Mouse (Mus musculus) CH12.LX (cell line): ENCODE results near the gene Lrrc20. TPM values are rescaled to one million over a fixed set of nuclear protein-coding genes. Genes with fewer than 3 reads are reported as not detected.
"Not testable (repeated sequence)": the region's sequence is repeated elsewhere in the genome, so short reads cannot be mapped to it uniquely, and the experiment has no call there.

Experiments
- DNase-seq: peaks from one replicate; pipeline ENCODE4 v3.0.0-alpha.2; 2013; ENCODE audit errors: extremely low read depth
- H3K27ac ChIP-seq: 2 replicates; pipeline ENCODE4 v1.5.1; 2012; ENCODE audit warnings: low read depth, mild to moderate bottlenecking, control low read depth, moderate library complexity; ENCODE audit not compliant: insufficient read depth
- H3K27me3 ChIP-seq: replicated peaks from 2 replicates; pipeline ENCODE3; 2012; ENCODE audit warnings: inconsistent platforms
- H3K36me3 ChIP-seq, 2 experiments: replicated peaks in 1 of 2; 2 replicates each; pipeline versions ENCODE3 to v1.6.1; 2012; ENCODE audit warnings: inconsistent platforms in 1 of 2, low read length in 1 of 2, mild to moderate bottlenecking in 1 of 2, mixed read lengths in 1 of 2, moderate library complexity in 1 of 2; ENCODE audit not compliant: control insufficient read depth in 1 of 2, insufficient read depth in 1 of 2
- H3K4me1 ChIP-seq, 2 experiments: 2 replicates each; pipeline ENCODE4 v1.6.1; 2012; ENCODE audit warnings: inconsistent platforms in 1 of 2, moderate library complexity in 1 of 2; ENCODE audit not compliant: insufficient read depth in 2 of 2, control insufficient read depth in 1 of 2
- H3K4me2 ChIP-seq: 2 replicates; pipeline ENCODE4 v1.6.1; 2012; ENCODE audit warnings: low read depth, mild to moderate bottlenecking, control low read depth; ENCODE audit not compliant: poor library complexity, insufficient read depth, severe bottlenecking
- H3K4me3 ChIP-seq, 3 experiments: fragments of 150-350 bp in 1 of 3; sonication (generic) in 1 of 3; replicated peaks in 1 of 3; 2 replicates each; pipeline versions ENCODE3 to v1.5.1; 2011 to 2012; ENCODE audit warnings: low read depth in 2 of 3, low read length in 2 of 3, mild to moderate bottlenecking in 2 of 3, moderate library complexity in 2 of 3, control low read depth in 1 of 3, improper control_type of control experiment in 1 of 3, inconsistent platforms in 1 of 3, mixed read lengths in 1 of 3; ENCODE audit not compliant: poor library complexity in 1 of 3
- H3K79me2 ChIP-seq: replicated peaks from 2 replicates; pipeline ENCODE4 v1.6.1; 2012; ENCODE audit warnings: mild to moderate bottlenecking, moderate library complexity; ENCODE audit not compliant: control insufficient read depth, poor library complexity, insufficient read depth, severe bottlenecking; ENCODE audit errors: extremely low read depth
- H3K9ac ChIP-seq: 2 replicates; pipeline ENCODE4 v1.6.1; 2012; ENCODE audit warnings: low read depth, mild to moderate bottlenecking, control low read depth, moderate library complexity; ENCODE audit not compliant: insufficient read depth
- H3K9me3 ChIP-seq: replicated peaks from 2 replicates; pipeline ENCODE3; 2012; ENCODE audit warnings: low read length, inconsistent platforms, mixed read lengths
- BHLHE40 ChIP-seq: IDR thresholded peaks from 2 replicates; pipeline ENCODE4 v1.6.1; 2011; ENCODE audit warnings: mild to moderate bottlenecking, low read depth, low read length, improper control_type of control experiment
- CTCF ChIP-seq, 2 experiments: IDR thresholded peaks in 1 of 2; conservative IDR thresholded peaks in 1 of 2; 2 replicates each; pipeline ENCODE4 v1.5.1; 2011 to 2012; ENCODE audit warnings: low read depth in 2 of 2, low read length in 2 of 2, improper control_type of control experiment in 1 of 2, inconsistent platforms in 1 of 2, mild to moderate bottlenecking in 1 of 2, moderate library complexity in 1 of 2
- E2F4 ChIP-seq: IDR thresholded peaks from 2 replicates; pipeline ENCODE4 v1.6.1; 2011; ENCODE audit warnings: low read depth, low read length, improper control_type of control experiment; ENCODE audit not compliant: insufficient replicate concordance
- IRF4 ChIP-seq: IDR thresholded peaks from 2 replicates; pipeline ENCODE4 v1.6.1; 2014; ENCODE audit warnings: low read depth, mild to moderate bottlenecking, inconsistent platforms, low read length, improper control_type of control experiment
- JUND ChIP-seq: conservative IDR thresholded peaks from 2 replicates; pipeline ENCODE4 v1.6.1; 2011; ENCODE audit warnings: low read depth, low read length, improper control_type of control experiment
- MAX ChIP-seq: IDR thresholded peaks from 2 replicates; pipeline ENCODE4 v1.6.1; 2011; ENCODE audit warnings: low read length, improper control_type of control experiment
- MXI1 ChIP-seq: IDR thresholded peaks from 2 replicates; pipeline ENCODE4 v1.6.1; 2011; ENCODE audit warnings: mild to moderate bottlenecking, low read depth, low read length, improper control_type of control experiment
- NELFE ChIP-seq: IDR thresholded peaks from 2 replicates; pipeline ENCODE4 v1.6.1; 2011; ENCODE audit warnings: low read depth, low read length, improper control_type of control experiment
- NRF1 ChIP-seq: IDR thresholded peaks from 2 replicates; pipeline ENCODE4 v1.6.1; 2014; ENCODE audit warnings: low read depth, mild to moderate bottlenecking, inconsistent platforms, low read length, improper control_type of control experiment, moderate library complexity
- PAX5 ChIP-seq: IDR thresholded peaks from 2 replicates; pipeline ENCODE4 v1.6.1; 2012; ENCODE audit warnings: low read length, inconsistent platforms, mixed read lengths
- RAD21 ChIP-seq: IDR thresholded peaks from 2 replicates; pipeline ENCODE4 v1.6.1; 2011; ENCODE audit warnings: low read depth, mild to moderate bottlenecking, low read length, improper control_type of control experiment, moderate library complexity
- SIN3A ChIP-seq: IDR thresholded peaks from 2 replicates; pipeline ENCODE4 v1.6.1; 2012; ENCODE audit warnings: low read length, improper control_type of control experiment, inconsistent platforms
- TCF12 ChIP-seq: IDR thresholded peaks from 2 replicates; pipeline ENCODE4 v1.6.1; 2014; ENCODE audit warnings: low read depth, mild to moderate bottlenecking, inconsistent platforms, low read length, improper control_type of control experiment
- UBTF ChIP-seq: IDR thresholded peaks from 2 replicates; pipeline ENCODE4 v1.6.1; 2012; ENCODE audit warnings: low read depth, mild to moderate bottlenecking, inconsistent platforms, low read length, improper control_type of control experiment, moderate library complexity
- ZNF384 ChIP-seq: IDR thresholded peaks from 2 replicates; pipeline ENCODE4 v1.6.1; 2012; ENCODE audit warnings: low read depth, low read length, improper control_type of control experiment, inconsistent platforms
- dilution Hi-C: fragments of 300-500 bp; cut with MboI; formaldehyde crosslinking; loops from 2 replicates; pipeline ENCODE4 v1.14.3; 2020; ENCODE audit warnings: low sequenced_read_pairs; ENCODE audit not compliant: extremely low pct_unique_long_range_greater_than_20kb, extremely low pct_ligation_motif_present
- in situ Hi-C: fragments of 300-500 bp; cut with MboI; formaldehyde crosslinking; loops from 3 replicates; pipeline ENCODE4 v1.14.3; 2019; ENCODE audit warnings: low sequenced_read_pairs, low pct_ligation_motif_present, low pct_unique_long_range_greater_than_20kb, mixed read lengths
- polyA plus RNA-seq: library from polyadenylated mRNA; unstranded; fragments of >175 nt; gene quantifications from 2 replicates; pipeline ENCODE4 v1.2.1, GENCODE M21; 2012; ENCODE audit warnings: low read depth; ENCODE audit not compliant: insufficient read length
- total RNA-seq, 2 experiments: library from RNA; depleted of rRNA; stranded (reverse); fragments of 300-350 nt in 1 of 2; fragments of >200 nt in 1 of 2; gene quantifications; 2 replicates each; pipeline ENCODE4 v1.2.3; 2012 to 2014

The Lrrc20 gene
- total and polyA plus RNA-seq, 3 experiments = 8.0 to 13.7 (median 9.9) TPM

DNA sequence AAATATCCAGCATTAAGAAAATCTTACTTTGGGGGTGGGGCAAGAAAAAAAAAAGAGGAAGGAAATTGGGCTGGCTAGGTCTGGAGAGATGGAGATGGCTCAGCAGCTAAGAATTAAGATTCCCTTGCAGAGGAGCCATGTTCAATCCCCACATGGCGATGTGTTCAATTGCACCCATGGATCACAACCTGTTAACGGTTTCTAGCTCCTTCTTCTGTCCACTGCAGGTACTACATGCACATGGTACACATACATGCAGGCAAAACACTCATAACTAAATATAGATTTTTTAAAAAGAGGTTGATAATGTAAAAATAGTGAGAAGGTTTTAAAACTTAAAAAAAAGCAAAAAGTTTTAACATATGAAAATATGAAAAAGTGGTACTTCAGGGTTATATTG is 142.9 kb downstream of the Lrrc20 start:
- Histone ChIP-seq H3K4me1 (peaks cover 3 to 19% of the 10 kb centered on the region in 2 experiments; a peak in 3 of 4 replicates), H3K9ac (no peak overlapping the region), H3K79me2 (no peaks in the 10 kb centered on the region), H3K27ac (no peak overlapping the region), H3K27me3 (no peaks in the 10 kb centered on the region), H3K4me2 (no peak overlapping the region), H3K36me3 (no peaks in the 10 kb centered on the region), H3K9me3 (peaks cover 6% of the 10 kb centered on the region), H3K4me3 (no peak overlapping the region)
- peak; percentile 14 for DNase-seq
- dilution Hi-C loops = no loop called here
- in situ Hi-C loops = no loop called here
- no peak for TF ChIP-seq UBTF
- peak; percentile 15 to 32; a peak in 1 of 4 replicates for TF ChIP-seq CTCF (conservative IDR thresholded peaks at IDR 0.05 in 1 of 2, IDR thresholded peaks at IDR 0.05 in 1 of 2; ENCODE audit: low read depth in 2 of 2, low read length in 2 of 2)
- no peak for TF ChIP-seq MXI1

- Histone ChIP-seq H3K9ac (no peak overlapping the region), H3K4me2 (no peak overlapping the region), H3K79me2 (no peaks in the 10 kb centered on the region), H3K27me3 (no peaks in the 10 kb centered on the region), H3K9me3 (peaks cover 8% of the 10 kb centered on the region), H3K36me3 (no peaks in the 10 kb centered on the region), H3K27ac (no peak overlapping the region), H3K4me1 (peaks cover 3 to 19% of the 10 kb centered on the region in 2 experiments; a peak in 3 of 4 replicates), H3K4me3 (no peak overlapping the region)
- TF ChIP-seq ZNF384 (no peak), BHLHE40 (no peak), MXI1 (no peak), NELFE (no peak), E2F4 (no peak), IRF4 (no peak), PAX5 (no peak), JUND (no peak), MAX (no peak), TCF12 (no peak), RAD21 (no peak), NRF1 (no peak), SIN3A (no peak)
- dilution Hi-C loops (no loop called here), in situ Hi-C loops (no loop called here)
- DNase-seq = peak; percentile 53
Observed at GRCm38 (mm10) chr10:61621681-61622080, 146.1 kb downstream of the Lrrc20 start.

DNA sequence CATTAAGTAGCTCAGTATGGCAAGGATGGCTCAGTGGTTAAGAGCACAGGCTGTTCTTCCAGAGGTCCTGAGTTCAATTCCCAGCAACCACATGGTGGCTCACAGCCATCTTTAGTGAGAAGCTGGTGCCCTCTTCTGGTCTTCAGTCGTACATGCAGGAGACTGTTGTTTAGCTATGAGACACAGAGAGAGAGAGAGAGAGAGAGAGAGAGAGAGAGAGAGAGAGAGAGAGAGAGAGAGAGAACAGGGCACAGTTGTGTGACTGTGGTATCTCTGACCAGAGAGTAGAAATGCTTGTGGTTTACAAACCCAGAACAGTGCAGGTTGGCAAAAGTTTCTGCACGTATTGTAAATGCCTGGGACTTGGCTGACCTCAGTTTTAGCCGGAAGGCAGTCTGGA is 148.3 kb downstream of the Lrrc20 start:
- H3K4me1 ChIP-seq = peaks cover 3 to 19% of the 10 kb centered on the region in 2 experiments; a peak in 3 of 4 replicates
- H3K4me2 ChIP-seq, H3K27ac ChIP-seq, H3K9ac ChIP-seq, H3K4me3 ChIP-seq, H3K36me3 ChIP-seq, H3K9me3 ChIP-seq, DNase-seq, dilution Hi-C loops, in situ Hi-C loops, H3K27me3 ChIP-seq, H3K79me2 ChIP-seq: not testable (repeated sequence)
- TF ChIP-seq RAD21 (peak; percentile 31), CTCF (conservative IDR thresholded peaks at IDR 0.05 in 1 of 2, IDR thresholded peaks at IDR 0.05 in 1 of 2; ENCODE audit: low read depth in 2 of 2, low read length in 2 of 2) (peak in 1 of 2 experiments; percentile 54; a peak in 2 of 4 replicates)
